Mouse (Mus musculus): Measurements from ENCODE around the gene Gstt2.
"Not testable (repeated sequence)": the region's sequence is repeated elsewhere in the genome, so short reads cannot be mapped to it uniquely, and the experiment has no call there.

The Gstt2 gene

GRCm38 (mm10) chr10:75855416-75855981 is 18.3 kb upstream of the Gstt2 start:
- DNase-seq (ENCODE audit: low spot score), result no peak

- no peak for DNase-seq (ENCODE audit: low spot score)
Observed at GRCm38 (mm10) chr10:75854791-75855190, 17.6 kb upstream of the Gstt2 start.

GRCm38 (mm10) chr10:75854096-75854495 is 16.9 kb upstream of the Gstt2 start:
- DNase-seq (ENCODE audit: low spot score), result no peak

GRCm38 (mm10) chr10:75853452-75853851 is 16.2 kb upstream of the Gstt2 start:
- peak; percentile 69 for DNase-seq (ENCODE audit: low spot score)

- no peak for DNase-seq (ENCODE audit: low spot score)
Observed at GRCm38 (mm10) chr10:75852539-75853125, 15.4 kb upstream of the Gstt2 start.

- DNase-seq (ENCODE audit: low spot score), result no peak
Observed at GRCm38 (mm10) chr10:75851681-75852080, 14.5 kb upstream of the Gstt2 start.

GRCm38 (mm10) chr10:75851076-75851475 is 13.9 kb upstream of the Gstt2 start:
- DNase-seq (ENCODE audit: low spot score), result no peak

GRCm38 (mm10) chr10:75848382-75848781 is 11.2 kb upstream of the Gstt2 start:
- no peak for DNase-seq (ENCODE audit: low spot score)

GRCm38 (mm10) chr10:75845306-75845930 is 8.2 kb upstream of the Gstt2 start:
- DNase-seq (ENCODE audit: low spot score), result no peak

GRCm38 (mm10) chr10:75844800-75845199 is 7.6 kb upstream of the Gstt2 start:
- no peak for DNase-seq (ENCODE audit: low spot score)

GRCm38 (mm10) chr10:75843898-75844297 is 6.7 kb upstream of the Gstt2 start:
- not testable (repeated sequence) for DNase-seq (ENCODE audit: low spot score)

- DNase-seq (ENCODE audit: low spot score), result no peak
Observed at GRCm38 (mm10) chr10:75839092-75839491, 1.9 kb upstream of the Gstt2 start.

- DNase-seq (ENCODE audit: low spot score), result no peak
Observed at GRCm38 (mm10) chr10:75835761-75836531, 1.3 kb downstream of the Gstt2 start.

GRCm38 (mm10) chr10:75835307-75835706 is 1.9 kb downstream of the Gstt2 start:
- peak; percentile 75 for DNase-seq (ENCODE audit: low spot score)

GRCm38 (mm10) chr10:75834721-75835120 is 2.5 kb downstream of the Gstt2 start:
- no peak for DNase-seq (ENCODE audit: low spot score)

GRCm38 (mm10) chr10:75834250-75834649 is 3.0 kb downstream of the Gstt2 start:
- DNase-seq (ENCODE audit: low spot score), result peak; percentile 79

GRCm38 (mm10) chr10:75833456-75834080 is 3.7 kb downstream of the Gstt2 start:
- peak; percentile 44 for DNase-seq (ENCODE audit: low spot score)

GRCm38 (mm10) chr10:75832272-75832895 is 4.8 kb downstream of the Gstt2 start:
- DNase-seq (ENCODE audit: low spot score), result peak; percentile 75

GRCm38 (mm10) chr10:75830275-75830670 is 7.0 kb downstream of the Gstt2 start:
- DNase-seq (ENCODE audit: low spot score), result no peak

GRCm38 (mm10) chr10:75829529-75830274 is 7.5 kb downstream of the Gstt2 start:
- DNase-seq (ENCODE audit: low spot score), result no peak

- peak; percentile 65 for DNase-seq (ENCODE audit: low spot score)
Observed at GRCm38 (mm10) chr10:75828500-75828931, 8.7 kb downstream of the Gstt2 start.
